Mouse (Mus musculus) adrenal gland, postnatal 10 days (tissue): ENCODE results near the gene Dapp1. TPM values are rescaled to one million over a fixed set of nuclear protein-coding genes. Genes with fewer than 3 reads are reported as not detected.
A peak's percentile ranks its signal among the peaks of the same experiment; 100 is the strongest.
"Not testable (repeated sequence)": the region's sequence is repeated elsewhere in the genome, so short reads cannot be mapped to it uniquely, and the experiment has no call there.

Source experiments
- DNase-seq: peaks from one replicate; pipeline ENCODE4 v3.0.0; 2021; ENCODE audit warnings: mixed read lengths
- total RNA-seq, 2 experiments: library from RNA; stranded (reverse); gene quantifications; 2 replicates each; pipeline ENCODE4 v1.2.3; 2021

Gene Dapp1
- total RNA-seq, 2 experiments from 2014 or later = 5.9 to 7.1 TPM

GRCm38 (mm10) chr3:137918932-137919311 is 62.4 kb downstream of the Dapp1 start:
- DNase-seq = no peak

GRCm38 (mm10) chr3:137918172-137918931 is 63.0 kb downstream of the Dapp1 start, which contains the start of gene Lamtor3:
Lamtor3 (plus strand) TSS chr3:137918506.
- peak; percentile 97 for DNase-seq

- DNase-seq = no peak
Measured at GRCm38 (mm10) chr3:137917694-137918171, 63.6 kb downstream of the Dapp1 start.

- DNase-seq = not testable (repeated sequence)
Measured at GRCm38 (mm10) chr3:137914567-137914966, 66.8 kb downstream of the Dapp1 start.

- DNase-seq = no peak
Measured at GRCm38 (mm10) chr3:137913093-137913492, 68.3 kb downstream of the Dapp1 start.

GRCm38 (mm10) chr3:137900149-137900548 is 81.2 kb downstream of the Dapp1 start:
- DNase-seq = peak; percentile 78

GRCm38 (mm10) chr3:137897685-137898084 is 83.7 kb downstream of the Dapp1 start:
- no peak for DNase-seq

- DNase-seq = no peak
Measured at GRCm38 (mm10) chr3:137896867-137897266, 84.5 kb downstream of the Dapp1 start.

GRCm38 (mm10) chr3:137896386-137896785 is 85.0 kb downstream of the Dapp1 start:
- no peak for DNase-seq

GRCm38 (mm10) chr3:137895196-137895595 is 86.1 kb downstream of the Dapp1 start:
- DNase-seq = peak; percentile 25

- no peak for DNase-seq
Measured at GRCm38 (mm10) chr3:137893789-137894188, 87.6 kb downstream of the Dapp1 start.

- DNase-seq = no peak
Measured at GRCm38 (mm10) chr3:137892118-137892517, 89.2 kb downstream of the Dapp1 start.

GRCm38 (mm10) chr3:137891089-137891488 is 90.3 kb downstream of the Dapp1 start:
- no peak for DNase-seq

GRCm38 (mm10) chr3:137887961-137888360 is 93.4 kb downstream of the Dapp1 start:
- no peak for DNase-seq

GRCm38 (mm10) chr3:137881093-137881492 is 100.3 kb downstream of the Dapp1 start:
- no peak for DNase-seq

Other genes starting within 250 kb of the Dapp1 start
- 100 to 1,000 TPM; 246 to 278 TPM for gene H2afz, start 117.1 kb downstream of the Dapp1 start, total RNA-seq
- gene Dnajb14, start 113.9 kb downstream of the Dapp1 start, total RNA-seq = 10 to 100 TPM; 15.3 to 16.3 TPM
- 10 to 100 TPM; 68.6 to 72.0 TPM for gene Lamtor3, start 63.0 kb downstream of the Dapp1 start, total RNA-seq
- 10 to 100 TPM in 1 of 2 experiments, 1 to 10 TPM in 1; 2.5 to 11.6 TPM for gene 1110002E22Rik, start 83.5 kb upstream of the Dapp1 start, total RNA-seq
- gene Gm5105, start 85.8 kb upstream of the Dapp1 start, total RNA-seq = under 1 TPM in 1 of 2 experiments, not detected in 1; 0.33 TPM
- 10 to 100 TPM in 1 of 2 experiments, 1 to 10 TPM in 1; 8.2 to 10.9 TPM for gene Trmt10a, start 161.9 kb upstream of the Dapp1 start, total RNA-seq
- 10 to 100 TPM; 16.3 to 30.1 TPM for gene Mttp, start 163.4 kb upstream of the Dapp1 start, total RNA-seq
- not detected for gene 4930579F01Rik, start 212.3 kb upstream of the Dapp1 start, total RNA-seq
- gene Adh7, start 236.2 kb upstream of the Dapp1 start, total RNA-seq = 10 to 100 TPM; 10.8 to 23.5 TPM